Mouse (Mus musculus) limb, embryonic 10.5 days (tissue): ENCODE data around the gene Carm1. TPM values are rescaled to one million over a fixed set of nuclear protein-coding genes. Genes with fewer than 3 reads are reported as not detected.

Experiments
- DNase-seq: peaks from one replicate; pipeline ENCODE4 v3.0.0-alpha.2; 2017; ENCODE audit warnings: low spot score
- H3K27ac ChIP-seq: fragments of 300-500 bp; sonication (generic); 2 replicates; pipeline ENCODE4 v1.5.1; 2016; ENCODE audit warnings: mild to moderate bottlenecking
- H3K27me3 ChIP-seq: fragments of 300-500 bp; sonication (generic); 2 replicates; pipeline ENCODE4 v1.6.1; 2016; ENCODE audit warnings: low read depth, mild to moderate bottlenecking; ENCODE audit not compliant: poor library complexity, severe bottlenecking
- H3K36me3 ChIP-seq: fragments of 300-500 bp; sonication (generic); 2 replicates; pipeline ENCODE4 v1.6.1; 2016; ENCODE audit warnings: mild to moderate bottlenecking, moderate library complexity
- H3K4me1 ChIP-seq: fragments of 300-500 bp; sonication (generic); 2 replicates; pipeline ENCODE4 v1.6.1; 2016
- H3K4me3 ChIP-seq: fragments of 300-500 bp; sonication (generic); 2 replicates; pipeline ENCODE4 v1.5.1; 2016; ENCODE audit warnings: mild to moderate bottlenecking, moderate library complexity
- H3K9me3 ChIP-seq: fragments of 300-500 bp; sonication (generic); replicated peaks from 2 replicates; pipeline ENCODE4 v1.6.1; 2016; ENCODE audit warnings: mild to moderate bottlenecking
- WGBS: fragments of 180-500 bp; shearing (Covaris S2); methylation state at CpG from one replicate; pipeline ENCODE4 v1.1.7; 2016; 5-methylcytosine and 5-hydroxymethylcytosine counted together
- polyA plus RNA-seq: library from polyadenylated mRNA; unstranded; fragments of >200 nt; fragmentation: Nextera tagmentation; extraction: Ambion mirVana; gene quantifications from 2 replicates; pipeline ENCODE4 v1.2.1, GENCODE M21; 2016

The Carm1 gene
- polyA plus RNA-seq, 1 experiment from 2014 or later, result 85.8 TPM

GRCm38 (mm10) chr9:21545916-21546788, 542 bp upstream of the Carm1 start:
- H3K9me3 ChIP-seq, result no peaks in the 10 kb centered on the region
- H3K27ac ChIP-seq, result peak overlapping the region; percentile 98
- H3K27me3 ChIP-seq, result no peaks in the 10 kb centered on the region
- H3K36me3 ChIP-seq, result peaks cover 26% of the 10 kb centered on the region
- H3K4me1 ChIP-seq, result peaks cover 32% of the 10 kb centered on the region
- under 1% methylated on average over 67 of the region's 67 CpGs for WGBS
- H3K4me3 ChIP-seq, result peak overlapping the region; percentile 93
- peak; percentile 99 for DNase-seq

- Histone ChIP-seq H3K27me3 (no peaks in the 10 kb centered on the region), H3K4me3 (peak overlapping the region; percentile 93), H3K4me1 (peaks cover 32% of the 10 kb centered on the region), H3K36me3 (peaks cover 37% of the 10 kb centered on the region), H3K27ac (peak overlapping the region; percentile 98), H3K9me3 (no peaks in the 10 kb centered on the region)
- DNase-seq, result peak; percentile 74
- under 1% methylated on average over 66 of the region's 66 CpGs for WGBS
Observed at GRCm38 (mm10) chr9:21547075-21547941, 614 bp downstream of the Carm1 start.

GRCm38 (mm10) chr9:21551049-21551448, 4.4 kb downstream of the Carm1 start:
- Histone ChIP-seq H3K4me3 (no peak overlapping the region), H3K36me3 (peaks cover 69% of the 10 kb centered on the region), H3K9me3 (no peaks in the 10 kb centered on the region), H3K27me3 (no peaks in the 10 kb centered on the region), H3K27ac (no peak overlapping the region), H3K4me1 (peaks cover 19% of the 10 kb centered on the region)
- no peak for DNase-seq
- 94% methylated on average over 2 of the region's 2 CpGs for WGBS

DNA sequence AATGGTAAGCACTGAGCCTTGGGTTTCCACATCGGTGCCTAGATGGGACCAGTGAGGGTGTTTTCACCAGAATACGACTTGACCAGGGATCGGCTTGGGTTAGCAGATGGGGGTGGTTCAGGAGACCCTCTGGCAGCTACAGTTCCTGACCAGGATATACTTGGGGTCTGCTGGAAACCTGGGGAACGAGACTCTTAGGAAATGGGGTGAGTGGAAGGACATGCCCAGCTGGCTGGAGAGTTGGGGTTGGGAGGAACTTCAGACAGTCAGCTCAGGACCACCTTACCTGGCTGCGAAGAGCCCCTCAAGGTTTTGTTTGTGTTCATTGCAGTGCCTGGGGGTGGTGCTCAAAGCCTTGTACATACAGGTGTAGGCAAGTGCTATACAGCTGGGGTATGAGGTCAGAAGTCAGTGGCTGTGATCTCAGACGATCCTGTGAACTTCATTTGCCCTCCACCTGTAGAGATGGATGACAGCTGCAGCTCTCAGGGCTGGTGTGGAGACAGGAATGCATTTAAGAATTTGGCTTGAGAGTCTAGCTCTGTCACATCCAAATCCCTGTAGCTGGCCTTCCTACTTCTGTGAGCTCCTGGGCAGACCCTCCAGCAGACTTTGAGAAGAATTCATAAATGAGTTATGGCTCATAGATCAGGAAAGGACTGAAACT, 7.0 kb downstream of the Carm1 start:
- Histone ChIP-seq H3K4me3 (no peak overlapping the region), H3K36me3 (peaks cover 86% of the 10 kb centered on the region), H3K27me3 (no peaks in the 10 kb centered on the region), H3K4me1 (0 out of 2 replicates have a peak, but pooled peaks cover 4% of the 10 kb centered on the region), H3K9me3 (no peaks in the 10 kb centered on the region), H3K27ac (no peak overlapping the region)
- no peak for DNase-seq
- 88% methylated on average over 6 of the region's 6 CpGs for WGBS

DNA sequence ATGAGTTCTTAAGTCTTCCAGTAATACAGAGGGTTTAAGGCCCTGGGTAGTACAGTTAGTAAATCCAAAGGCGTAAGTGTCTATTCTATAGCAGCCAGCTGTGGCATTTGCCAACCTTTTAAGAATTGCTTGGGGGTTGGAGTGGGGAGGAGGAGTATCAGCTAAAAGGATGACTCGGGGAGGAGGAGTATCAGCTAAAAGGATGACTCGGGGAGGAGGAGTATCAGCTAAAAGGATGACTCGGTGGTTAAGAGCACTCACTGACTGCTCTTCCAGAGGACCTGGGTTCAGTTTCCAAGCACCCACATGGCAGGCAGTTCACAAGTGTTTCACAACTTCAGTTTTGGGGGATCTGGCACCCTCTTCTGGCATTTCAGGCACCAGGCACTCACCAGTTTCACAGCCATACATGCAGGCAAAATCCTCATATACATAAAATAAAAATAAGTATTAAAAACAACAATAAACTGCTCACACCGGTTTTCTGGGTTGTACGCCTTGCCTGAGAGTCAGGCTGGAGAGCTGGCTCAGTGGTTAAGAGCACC, 8.6 kb downstream of the Carm1 start:
- H3K4me1 ChIP-seq, result 0 out of 2 replicates have a peak, but pooled peaks cover 4% of the 10 kb centered on the region
- 86% methylated on average over 6 of the region's 6 CpGs for WGBS
- no peaks in the 10 kb centered on the region for H3K27me3 ChIP-seq
- H3K9me3 ChIP-seq, result no peaks in the 10 kb centered on the region
- no peak for DNase-seq
- H3K36me3 ChIP-seq, result peaks cover 86% of the 10 kb centered on the region
- H3K4me3 ChIP-seq, result no peak overlapping the region
- no peak overlapping the region for H3K27ac ChIP-seq

DNA sequence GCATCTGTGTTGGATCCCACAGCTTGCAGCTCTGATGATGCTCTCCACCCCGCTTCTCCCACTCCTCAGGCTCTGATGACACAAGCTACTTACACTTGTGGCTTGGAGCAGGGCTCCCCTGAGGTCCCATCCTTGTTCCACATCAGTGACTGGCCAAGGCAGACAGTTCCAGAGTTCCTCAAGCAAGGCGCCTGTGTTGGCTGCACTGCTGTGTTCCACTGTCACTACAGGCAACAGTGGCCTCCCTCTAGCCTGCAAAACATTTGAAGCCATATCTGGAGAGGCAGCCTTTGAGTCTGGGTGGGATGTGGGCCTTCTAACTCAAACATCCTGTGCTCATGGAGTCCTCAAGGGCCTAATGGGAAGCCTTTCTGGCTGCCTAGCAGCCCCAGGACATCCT, 10.3 kb downstream of the Carm1 start:
- no peaks in the 10 kb centered on the region for H3K4me1 ChIP-seq
- H3K27ac ChIP-seq, result no peak overlapping the region
- no peaks in the 10 kb centered on the region for H3K9me3 ChIP-seq
- no peak overlapping the region for H3K4me3 ChIP-seq
- no peak for DNase-seq
- H3K27me3 ChIP-seq, result no peaks in the 10 kb centered on the region
- 88% methylated on average over 2 of the region's 2 CpGs for WGBS
- peaks cover 84% of the 10 kb centered on the region for H3K36me3 ChIP-seq

- no peaks in the 10 kb centered on the region for H3K27me3 ChIP-seq
- WGBS, result 99% methylated on average over 2 of the region's 2 CpGs
- no peak overlapping the region for H3K27ac ChIP-seq
- no peaks in the 10 kb centered on the region for H3K4me1 ChIP-seq
- no peaks in the 10 kb centered on the region for H3K9me3 ChIP-seq
- DNase-seq, result no peak
- peaks cover 84% of the 10 kb centered on the region for H3K36me3 ChIP-seq
- H3K4me3 ChIP-seq, result no peak overlapping the region
Observed at GRCm38 (mm10) chr9:21557556-21557955, 10.9 kb downstream of the Carm1 start.

GRCm38 (mm10) chr9:21558366-21558765, 11.7 kb downstream of the Carm1 start:
- Histone ChIP-seq H3K4me1 (no peaks in the 10 kb centered on the region), H3K9me3 (no peaks in the 10 kb centered on the region), H3K36me3 (peaks cover 83% of the 10 kb centered on the region), H3K4me3 (no peak overlapping the region), H3K27me3 (no peaks in the 10 kb centered on the region), H3K27ac (no peak overlapping the region)
- 92% methylated on average over 4 of the region's 4 CpGs for WGBS
- no peak for DNase-seq

- 94% methylated on average over 3 of the region's 3 CpGs for WGBS
- no peak overlapping the region for H3K4me3 ChIP-seq
- no peaks in the 10 kb centered on the region for H3K9me3 ChIP-seq
- H3K4me1 ChIP-seq, result no peaks in the 10 kb centered on the region
- H3K36me3 ChIP-seq, result peaks cover 75% of the 10 kb centered on the region
- no peak overlapping the region for H3K27ac ChIP-seq
- no peaks in the 10 kb centered on the region for H3K27me3 ChIP-seq
- no peak for DNase-seq
Observed at GRCm38 (mm10) chr9:21559151-21559550, 12.5 kb downstream of the Carm1 start.

GRCm38 (mm10) chr9:21564420-21564819, 17.7 kb downstream of the Carm1 start:
- peaks cover 3% of the 10 kb centered on the region; the same call in 1 of the 2 replicates for H3K4me1 ChIP-seq
- H3K9me3 ChIP-seq, result no peaks in the 10 kb centered on the region
- no peak overlapping the region for H3K27ac ChIP-seq
- no peak overlapping the region for H3K4me3 ChIP-seq
- no peak for DNase-seq
- H3K27me3 ChIP-seq, result no peaks in the 10 kb centered on the region
- WGBS, result 89% methylated on average over 1 of the region's 1 CpGs
- peaks cover 55% of the 10 kb centered on the region for H3K36me3 ChIP-seq

DNA sequence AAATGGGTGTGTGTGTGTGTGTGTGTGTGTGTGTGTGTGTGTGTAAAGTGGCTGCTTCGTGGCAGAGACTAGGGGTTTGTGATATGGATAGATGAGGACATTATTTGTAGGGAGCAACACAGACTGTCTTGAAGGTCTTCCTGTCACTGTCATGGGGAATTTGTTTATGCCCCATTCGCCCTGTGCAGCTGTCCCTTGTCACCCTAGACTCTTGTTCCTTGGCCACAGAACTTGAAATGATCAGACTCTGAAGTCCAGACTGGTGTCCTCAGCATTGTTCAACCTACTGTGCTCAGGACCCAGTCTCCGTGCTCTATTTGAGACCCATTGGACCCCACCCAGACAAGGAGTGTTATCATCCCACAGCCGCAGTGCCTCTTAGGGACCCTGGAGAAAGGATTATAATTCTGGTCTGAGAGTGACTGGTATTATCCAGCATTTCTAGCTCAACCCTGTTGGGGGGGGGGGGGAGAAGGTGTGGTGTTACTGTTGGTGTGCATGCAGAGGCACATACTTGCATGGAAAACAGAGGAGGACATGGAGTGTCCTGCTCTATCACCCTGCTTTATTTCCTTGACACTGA, 18.4 kb downstream of the Carm1 start:
- no peak overlapping the region for H3K4me3 ChIP-seq
- peaks cover 3% of the 10 kb centered on the region; the same call in 1 of the 2 replicates for H3K4me1 ChIP-seq
- no peaks in the 10 kb centered on the region for H3K27me3 ChIP-seq
- no peak for DNase-seq
- 87% methylated on average over 4 of the region's 4 CpGs for WGBS
- no peak overlapping the region for H3K27ac ChIP-seq
- peaks cover 58% of the 10 kb centered on the region for H3K36me3 ChIP-seq
- H3K9me3 ChIP-seq, result no peaks in the 10 kb centered on the region

DNA sequence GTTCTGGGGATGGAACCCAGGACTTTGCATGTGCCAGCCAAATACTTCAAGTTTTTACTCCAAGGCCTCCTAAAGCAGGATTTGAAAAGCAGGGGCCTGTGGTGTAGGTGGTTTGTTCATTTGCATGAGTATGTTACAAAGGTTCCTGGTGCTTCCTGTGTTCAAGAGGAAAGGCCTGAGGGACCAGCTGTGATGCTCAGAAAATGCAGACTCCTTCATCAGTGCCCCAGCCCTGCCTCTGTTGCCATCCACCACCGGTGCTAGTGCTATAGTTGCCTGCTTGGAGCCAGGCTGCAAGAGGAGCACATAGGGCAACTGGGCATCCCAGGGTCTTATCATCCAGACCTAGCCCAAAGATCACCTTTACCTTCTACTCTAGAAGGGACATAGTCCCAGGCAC, 19.8 kb downstream of the Carm1 start:
- H3K27me3 ChIP-seq, result no peaks in the 10 kb centered on the region
- peaks cover 3% of the 10 kb centered on the region; the same call in 1 of the 2 replicates for H3K4me1 ChIP-seq
- H3K4me3 ChIP-seq, result no peak overlapping the region
- H3K9me3 ChIP-seq, result no peaks in the 10 kb centered on the region
- peaks cover 60% of the 10 kb centered on the region for H3K36me3 ChIP-seq
- 81% methylated on average over 1 of the region's 1 CpGs for WGBS
- DNase-seq, result no peak
- H3K27ac ChIP-seq, result no peak overlapping the region
